Mouse (Mus musculus) thymus, adult 18-20 months (tissue): ENCODE measurements around the gene Ap5s1.

Source experiments
- DNase-seq, 2 experiments: peaks; one replicate each; pipeline ENCODE4 v3.0.0; 2022; ENCODE audit warnings: mixed read lengths in 2 of 2

The Ap5s1 gene

GRCm38 (mm10) chr2:131188311-131188710 is 18.6 kb upstream of the Ap5s1 start:
- no peak for DNase-seq

GRCm38 (mm10) chr2:131189521-131190309 is 17.2 kb upstream of the Ap5s1 start:
- DNase-seq, result no peak

- DNase-seq, result no peak
Measured at GRCm38 (mm10) chr2:131190344-131191004, 16.4 kb upstream of the Ap5s1 start.

- no peak for DNase-seq
Measured at GRCm38 (mm10) chr2:131191005-131191390, 15.9 kb upstream of the Ap5s1 start.

- DNase-seq, result no peak
Measured at GRCm38 (mm10) chr2:131196606-131197316, 10.1 kb upstream of the Ap5s1 start.

- DNase-seq, result no peak
Measured at GRCm38 (mm10) chr2:131200710-131201109, 6.2 kb upstream of the Ap5s1 start.

GRCm38 (mm10) chr2:131201262-131201661 is 5.6 kb upstream of the Ap5s1 start:
- DNase-seq, result no peak

- no peak for DNase-seq
Measured at GRCm38 (mm10) chr2:131203816-131204409, 3.0 kb upstream of the Ap5s1 start.

GRCm38 (mm10) chr2:131204410-131204981 is 2.4 kb upstream of the Ap5s1 start:
- peak; percentile 50 to 55 for DNase-seq

GRCm38 (mm10) chr2:131205521-131206182 is 1.2 kb upstream of the Ap5s1 start:
- DNase-seq, result no peak

- no peak for DNase-seq
Measured at GRCm38 (mm10) chr2:131208356-131208755, 1.5 kb downstream of the Ap5s1 start.

GRCm38 (mm10) chr2:131209125-131209795 is 2.4 kb downstream of the Ap5s1 start:
- no peak for DNase-seq

GRCm38 (mm10) chr2:131209969-131210792 is 3.3 kb downstream of the Ap5s1 start:
- DNase-seq, result peak; percentile 83 to 87

GRCm38 (mm10) chr2:131211026-131211615 is 4.2 kb downstream of the Ap5s1 start:
- DNase-seq, result no peak

GRCm38 (mm10) chr2:131213773-131214172 is 6.9 kb downstream of the Ap5s1 start:
- DNase-seq, result no peak

- DNase-seq, result no peak
Measured at GRCm38 (mm10) chr2:131215941-131216858, 9.3 kb downstream of the Ap5s1 start.

GRCm38 (mm10) chr2:131220030-131220429 is 13.2 kb downstream of the Ap5s1 start:
- DNase-seq, result no peak

GRCm38 (mm10) chr2:131221853-131222515 is 15.1 kb downstream of the Ap5s1 start:
- DNase-seq, result no peak

- no peak for DNase-seq
Measured at GRCm38 (mm10) chr2:131222562-131222961, 15.7 kb downstream of the Ap5s1 start.
